Mouse (Mus musculus): ENCODE measurements at regions not wholly inside any gene's neighbourhood (a gene's known extent, or its start where the extent isn't known, plus 50 kb on each side); places are given as distances from the start of the nearest gene placed in this dataset.

DNA sequence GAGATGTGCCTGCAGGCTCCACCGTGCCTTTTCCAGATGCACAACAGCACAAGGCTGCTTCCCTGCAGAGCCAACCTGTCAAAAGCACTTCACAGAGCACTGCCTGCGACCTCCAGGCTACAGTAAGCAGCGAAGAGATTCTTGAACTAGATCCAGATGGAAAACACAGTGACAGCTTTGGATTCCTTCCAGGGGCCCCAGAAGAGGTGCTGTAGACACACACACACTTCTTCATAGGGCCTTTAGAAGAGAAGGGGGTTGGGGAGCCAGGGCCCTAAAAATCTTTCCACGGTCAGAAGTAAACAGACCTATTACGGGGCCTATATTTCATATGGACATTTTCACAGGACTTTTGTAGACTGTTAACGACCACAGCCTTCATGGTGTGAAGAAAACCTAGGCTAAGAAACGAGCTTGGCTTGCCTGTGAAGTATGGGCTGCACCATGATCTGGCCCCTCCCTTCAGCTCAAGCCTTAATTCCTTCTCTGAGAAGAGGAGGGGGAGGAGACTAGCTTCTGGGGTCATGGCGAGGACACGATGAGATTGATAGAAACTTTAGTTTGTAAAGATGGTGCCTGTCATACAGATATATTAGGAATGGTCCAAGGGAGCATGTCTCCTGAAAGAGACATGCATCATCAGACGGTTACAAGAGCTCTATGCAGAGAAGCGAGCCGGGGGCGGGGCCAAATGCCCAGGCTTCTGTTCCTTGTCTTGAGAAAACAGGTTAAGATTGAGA, 131.1 kb upstream of the Gas1 start:
- no peak for ATAC-seq (replicated peaks)
- 51% methylated on average over 13 of the region's 13 CpGs for WGBS

DNA sequence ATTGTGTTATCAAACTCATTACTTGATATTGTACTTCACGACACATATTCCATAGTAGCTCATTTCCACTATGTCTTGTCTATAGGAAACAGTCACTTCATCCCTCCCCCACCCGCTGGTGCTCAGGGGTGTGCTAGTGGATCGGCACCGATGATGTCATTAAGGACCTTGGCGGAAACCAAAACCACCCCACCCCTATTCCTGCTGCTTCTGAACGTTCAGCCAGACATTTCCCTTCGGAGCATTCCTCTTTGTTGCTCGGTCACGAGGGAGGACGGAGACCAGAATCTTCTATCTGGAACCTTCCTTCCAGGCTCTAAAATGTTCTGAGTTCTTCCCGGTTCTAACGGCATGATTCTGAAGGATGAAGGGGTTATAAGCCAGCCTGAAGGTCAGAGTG, 132.3 kb upstream of the Gas1 start:
- Histone ChIP-seq H3K4me3 (no peak overlapping the region), H3K27ac (replicated peaks) (no peak overlapping the region), H3K4me2 (replicated peaks) (no peak overlapping the region), H3K9ac (replicated peaks) (no peak overlapping the region), H3K27me3 (no peaks in the 10 kb centered on the region), H3K4me1 (peaks cover 4% of the 10 kb centered on the region; the same call in 1 of the 2 replicates), H3K36me3 (no peaks in the 10 kb centered on the region), H3K9me3 (no peaks in the 10 kb centered on the region)
- 91% methylated on average over 12 of the region's 12 CpGs for WGBS
- no peak for ATAC-seq (replicated peaks)

More for the DNA sequence above, 131.1 kb upstream of the Gas1 start:
- Histone ChIP-seq H3K9ac (replicated peaks) (no peak overlapping the region), H3K36me3 (no peaks in the 10 kb centered on the region), H3K4me1 (peaks cover 4% of the 10 kb centered on the region; the same call in 1 of the 2 replicates), H3K27ac (replicated peaks) (no peak overlapping the region), H3K27me3 (no peaks in the 10 kb centered on the region), H3K4me2 (replicated peaks) (no peak overlapping the region), H3K9me3 (no peaks in the 10 kb centered on the region), H3K4me3 (no peak overlapping the region)

DNA sequence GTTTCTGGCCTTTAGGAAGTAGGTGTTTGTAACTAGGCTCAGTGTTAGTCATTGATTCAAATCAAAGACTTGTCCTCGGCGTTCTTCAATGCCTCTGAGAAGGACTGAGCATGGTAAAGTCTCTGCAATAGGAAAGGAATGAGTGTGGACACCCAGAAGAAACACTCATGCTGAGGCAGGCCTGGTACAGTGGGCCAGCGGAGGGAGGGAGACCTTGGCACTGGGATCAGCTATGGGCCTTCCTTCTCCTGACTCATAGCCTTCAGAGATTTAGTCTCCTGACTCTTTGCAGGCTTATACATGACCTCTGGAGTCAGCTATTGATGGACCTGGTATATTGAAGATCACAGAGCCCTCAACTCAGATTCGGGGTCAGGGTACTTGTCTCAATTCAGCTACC, 132.8 kb upstream of the Gas1 start:
- peaks cover 4% of the 10 kb centered on the region; the same call in 1 of the 2 replicates for H3K4me1 ChIP-seq
- ATAC-seq (replicated peaks), result no peak
- H3K9ac ChIP-seq (replicated peaks), result no peak overlapping the region
- 96% methylated on average over 4 of the region's 4 CpGs for WGBS
- H3K4me3 ChIP-seq, result no peak overlapping the region
- H3K27me3 ChIP-seq, result no peaks in the 10 kb centered on the region
- no peak overlapping the region for H3K4me2 ChIP-seq (replicated peaks)
- no peaks in the 10 kb centered on the region for H3K36me3 ChIP-seq
- H3K9me3 ChIP-seq, result no peaks in the 10 kb centered on the region
- no peak overlapping the region for H3K27ac ChIP-seq (replicated peaks)

DNA sequence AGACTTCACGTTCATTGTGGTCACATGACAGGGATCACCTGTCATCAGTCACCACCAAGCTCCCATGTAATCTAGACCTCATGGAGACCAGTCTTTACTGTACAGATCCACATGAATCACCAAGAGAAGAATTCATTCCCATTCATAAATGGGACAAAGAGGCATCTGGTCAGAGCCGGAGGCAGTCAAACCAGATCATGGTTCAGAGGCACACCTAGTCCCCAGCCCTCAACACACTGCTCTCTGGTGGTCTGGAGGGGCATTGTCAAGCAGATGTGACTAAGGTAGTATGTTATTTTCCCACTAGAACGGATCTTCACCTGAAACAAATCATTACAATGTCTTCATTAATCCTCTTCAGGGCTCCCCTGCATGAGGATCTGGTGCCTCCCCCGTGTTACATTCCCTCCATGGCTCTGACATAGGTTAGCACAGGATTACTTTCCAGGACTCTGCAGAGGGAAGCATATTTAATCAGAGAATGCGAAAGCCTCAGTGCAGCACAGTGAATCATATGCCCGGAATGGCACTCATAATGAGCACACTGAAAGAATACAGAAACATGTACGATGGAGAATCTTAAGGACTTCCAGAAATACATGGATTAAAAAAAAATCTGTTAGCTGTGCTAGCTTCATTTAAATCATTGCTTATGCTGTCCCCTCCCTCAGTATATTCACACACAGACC, 135.4 kb upstream of the Gas1 start:
- Histone ChIP-seq H3K4me1 (peaks cover 4% of the 10 kb centered on the region; the same call in 1 of the 2 replicates), H3K27me3 (no peaks in the 10 kb centered on the region), H3K9me3 (no peaks in the 10 kb centered on the region), H3K36me3 (no peaks in the 10 kb centered on the region), H3K4me2 (replicated peaks) (no peak overlapping the region), H3K9ac (replicated peaks) (no peak overlapping the region), H3K4me3 (no peak overlapping the region), H3K27ac (replicated peaks) (no peak overlapping the region)
- no peak for ATAC-seq (replicated peaks)
- 75% methylated on average over 7 of the region's 7 CpGs for whole genome bisulfite sequencing

DNA sequence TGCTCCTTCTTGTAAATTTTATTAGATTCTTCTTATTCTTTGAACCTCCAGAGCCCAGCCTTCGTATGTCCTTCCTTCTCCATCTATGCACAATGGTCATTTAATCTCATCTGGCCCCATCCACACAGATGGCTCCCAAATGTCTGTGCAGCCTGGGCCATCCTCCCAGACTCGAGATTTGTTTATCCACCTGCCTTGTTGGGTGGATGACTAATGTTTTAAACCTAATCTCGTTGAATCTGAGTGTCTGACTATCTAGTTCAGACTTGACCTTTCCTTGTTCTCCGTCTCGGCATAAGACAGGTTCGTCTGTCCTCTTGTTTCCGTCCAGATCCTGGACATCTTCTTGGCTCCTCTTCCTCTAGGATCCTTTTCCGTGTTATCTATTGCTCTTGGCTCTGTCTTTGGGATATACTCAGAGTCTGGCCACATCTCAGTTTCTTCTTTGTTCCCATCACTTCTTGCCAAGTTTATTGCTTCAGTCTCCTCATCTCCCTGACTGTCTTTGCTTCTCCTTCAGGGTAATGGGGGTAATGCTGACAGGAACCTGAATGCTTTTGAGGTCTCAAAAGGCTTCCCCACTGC, 141.4 kb upstream of the Gas1 start:
- Histone ChIP-seq H3K9ac (replicated peaks) (no peak overlapping the region), H3K4me1 (no peaks in the 10 kb centered on the region), H3K9me3 (no peaks in the 10 kb centered on the region), H3K27ac (replicated peaks) (no peak overlapping the region), H3K27me3 (no peaks in the 10 kb centered on the region), H3K36me3 (no peaks in the 10 kb centered on the region), H3K4me3 (no peak overlapping the region), H3K4me2 (replicated peaks) (no peak overlapping the region)
- no peak for ATAC-seq (replicated peaks)
- WGBS, result 89% methylated on average over 8 of the region's 8 CpGs

DNA sequence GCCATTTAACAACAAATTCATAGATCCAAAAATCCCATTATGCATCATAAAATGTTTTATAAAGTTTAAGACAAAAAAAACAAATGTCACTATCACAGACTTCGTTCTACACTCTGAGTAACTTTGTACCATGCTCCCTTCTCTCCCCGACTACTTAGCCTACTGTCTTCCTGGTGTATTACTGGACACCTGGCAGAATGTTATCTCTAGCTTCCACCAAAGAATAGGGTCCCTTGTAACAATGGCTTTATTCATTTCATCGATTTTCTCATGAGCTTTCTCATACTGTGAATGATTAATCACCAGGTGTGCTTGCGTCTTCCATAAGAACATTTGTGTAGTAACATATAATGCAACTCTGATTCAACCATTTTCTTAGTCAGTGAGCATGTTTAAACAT, 142.1 kb upstream of the Gas1 start:
- no peak overlapping the region for H3K9ac ChIP-seq (replicated peaks)
- no peaks in the 10 kb centered on the region for H3K9me3 ChIP-seq
- H3K27me3 ChIP-seq, result no peaks in the 10 kb centered on the region
- no peak for ATAC-seq (replicated peaks)
- no peak overlapping the region for H3K27ac ChIP-seq (replicated peaks)
- H3K4me3 ChIP-seq, result no peak overlapping the region
- H3K36me3 ChIP-seq, result no peaks in the 10 kb centered on the region
- H3K4me1 ChIP-seq, result no peaks in the 10 kb centered on the region
- 82% methylated on average over 4 of the region's 4 CpGs for WGBS
- H3K4me2 ChIP-seq (replicated peaks), result no peak overlapping the region

DNA sequence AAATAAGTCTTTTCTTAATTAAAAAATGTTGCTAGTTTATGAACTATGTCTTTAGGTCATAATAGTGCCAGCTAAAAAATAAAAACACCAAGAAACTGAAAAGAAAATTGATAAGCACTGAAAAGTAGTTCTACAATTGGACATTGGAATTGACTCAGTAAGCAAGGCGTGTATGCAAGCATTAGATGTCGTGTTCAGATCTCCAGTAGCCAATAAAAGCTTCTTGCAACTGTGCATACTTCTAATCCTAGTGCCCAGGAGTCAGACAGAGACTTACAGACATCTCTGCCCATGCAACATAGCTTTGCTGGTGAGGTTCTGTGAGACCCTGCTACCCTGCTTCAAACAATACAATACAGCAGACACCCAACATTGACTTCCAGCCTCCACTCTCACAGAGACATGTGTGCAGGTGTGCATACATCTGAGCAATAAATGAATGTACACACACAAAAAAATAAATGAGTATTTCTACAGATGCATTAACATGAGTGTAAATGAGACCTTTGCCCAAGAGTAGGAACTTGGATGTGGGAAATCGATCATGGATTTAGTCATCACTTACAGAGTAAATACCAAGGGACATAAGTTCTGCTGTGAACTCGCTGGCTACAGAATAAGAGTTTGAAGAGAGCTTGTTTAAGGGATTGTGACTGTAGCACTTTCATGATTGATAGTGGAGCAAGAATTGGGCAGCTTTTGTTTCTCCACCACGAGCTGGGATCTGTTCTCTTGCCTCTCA, 142.9 kb upstream of the Gas1 start:
- no peak overlapping the region for H3K4me2 ChIP-seq (replicated peaks)
- no peak for ATAC-seq (replicated peaks)
- no peaks in the 10 kb centered on the region for H3K27me3 ChIP-seq
- H3K27ac ChIP-seq (replicated peaks), result no peak overlapping the region
- WGBS, result 73% methylated on average over 5 of the region's 5 CpGs
- no peak overlapping the region for H3K4me3 ChIP-seq
- H3K36me3 ChIP-seq, result no peaks in the 10 kb centered on the region
- H3K9ac ChIP-seq (replicated peaks), result no peak overlapping the region
- no peaks in the 10 kb centered on the region for H3K4me1 ChIP-seq
- H3K9me3 ChIP-seq, result no peaks in the 10 kb centered on the region

DNA sequence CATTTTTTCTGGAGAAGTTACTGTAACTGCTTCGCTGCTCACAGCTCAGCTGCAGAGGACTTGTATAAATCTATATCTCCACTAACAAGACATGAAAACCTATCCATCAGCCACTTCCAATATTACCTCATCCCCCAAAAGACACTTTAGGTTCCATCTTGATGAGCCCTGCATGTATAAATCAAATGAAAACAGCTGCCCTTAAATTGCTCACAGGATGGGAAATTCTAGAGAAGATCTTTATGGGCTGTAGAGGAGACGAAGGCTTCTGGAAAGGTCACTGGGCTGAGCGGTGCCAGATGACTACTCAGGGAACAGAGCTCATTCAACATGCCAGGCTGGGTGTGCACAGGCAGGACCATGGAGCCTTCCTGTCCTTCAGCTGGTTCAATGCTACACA, 145.4 kb upstream of the Gas1 start:
- Histone ChIP-seq H3K4me2 (replicated peaks) (no peak overlapping the region), H3K9me3 (no peaks in the 10 kb centered on the region), H3K36me3 (no peaks in the 10 kb centered on the region), H3K4me1 (no peaks in the 10 kb centered on the region), H3K9ac (replicated peaks) (no peak overlapping the region), H3K27ac (replicated peaks) (no peak overlapping the region), H3K4me3 (no peak overlapping the region), H3K27me3 (no peaks in the 10 kb centered on the region)
- 90% methylated on average over 3 of the region's 3 CpGs for WGBS
- no peak for ATAC-seq (replicated peaks)

DNA sequence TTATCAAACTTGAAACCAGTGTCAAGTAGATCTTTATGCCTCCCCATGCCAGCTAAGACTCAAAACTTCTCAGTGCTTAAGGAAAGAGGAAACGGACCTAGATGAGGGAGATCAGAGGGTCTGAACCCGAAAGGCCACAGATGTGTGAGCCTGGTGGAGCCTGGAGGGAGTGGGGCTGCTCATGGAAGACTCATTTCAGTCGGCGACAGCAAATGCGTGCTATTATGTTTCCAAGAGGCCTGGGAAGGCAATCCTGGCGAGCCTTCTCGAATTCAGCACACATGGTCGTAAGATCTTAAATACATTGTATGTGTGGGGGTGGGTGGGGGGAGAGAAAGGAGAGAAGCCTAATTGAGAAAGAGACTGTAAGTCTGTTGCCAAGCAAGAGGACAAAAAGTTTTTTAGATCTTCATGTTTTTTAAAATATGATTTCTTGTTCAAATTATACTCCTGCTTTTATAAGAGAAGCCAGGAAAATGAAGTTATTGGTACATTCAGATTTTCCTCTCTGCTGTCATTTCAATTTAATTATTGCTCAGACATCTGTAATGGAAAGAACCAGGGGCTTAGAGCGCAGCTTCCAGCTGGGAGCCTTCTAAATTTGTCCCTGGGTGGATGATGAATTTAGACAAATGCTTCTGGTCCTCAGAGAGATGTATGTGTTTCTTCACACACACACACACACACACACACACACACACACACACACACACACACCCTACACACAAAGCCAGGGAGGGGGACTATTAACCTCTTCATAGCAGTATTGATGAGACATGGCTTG, 153.5 kb upstream of the Gas1 start:
- Histone ChIP-seq H3K36me3 (no peaks in the 10 kb centered on the region), H3K9ac (replicated peaks) (no peak overlapping the region), H3K4me3 (no peak overlapping the region)

DNA sequence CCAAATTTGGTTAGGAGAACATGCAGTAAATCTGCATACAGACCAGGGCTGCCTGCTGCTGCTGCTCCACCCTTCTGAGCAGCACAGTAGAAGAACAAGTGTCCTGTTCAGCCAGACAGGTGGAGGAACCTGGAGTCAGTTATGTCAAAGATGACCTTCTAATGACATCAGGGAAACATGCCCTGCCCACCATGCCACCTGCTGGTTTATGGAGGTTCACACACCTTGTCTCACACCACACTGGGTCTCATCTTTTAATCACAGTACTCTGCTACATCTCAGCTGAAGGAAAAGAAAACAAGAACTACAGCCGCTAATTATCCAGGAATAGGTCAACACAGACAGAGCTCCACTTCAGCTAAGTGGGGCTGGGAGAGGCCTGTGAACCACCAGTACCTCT, 159.0 kb upstream of the Gas1 start:
- Histone ChIP-seq H3K27me3 (no peaks in the 10 kb centered on the region), H3K36me3 (no peaks in the 10 kb centered on the region)
- 83% methylated on average over 1 of the region's 1 CpGs for WGBS

More for the DNA sequence above, 153.5 kb upstream of the Gas1 start:
- no peaks in the 10 kb centered on the region for H3K9me3 ChIP-seq
- H3K27me3 ChIP-seq, result no peaks in the 10 kb centered on the region
- no peak for ATAC-seq (replicated peaks)
- no peak overlapping the region for H3K27ac ChIP-seq (replicated peaks)
- H3K4me1 ChIP-seq, result no peaks in the 10 kb centered on the region
- no peak overlapping the region for H3K4me2 ChIP-seq (replicated peaks)
- 80% methylated on average over 9 of the region's 9 CpGs for WGBS

DNA sequence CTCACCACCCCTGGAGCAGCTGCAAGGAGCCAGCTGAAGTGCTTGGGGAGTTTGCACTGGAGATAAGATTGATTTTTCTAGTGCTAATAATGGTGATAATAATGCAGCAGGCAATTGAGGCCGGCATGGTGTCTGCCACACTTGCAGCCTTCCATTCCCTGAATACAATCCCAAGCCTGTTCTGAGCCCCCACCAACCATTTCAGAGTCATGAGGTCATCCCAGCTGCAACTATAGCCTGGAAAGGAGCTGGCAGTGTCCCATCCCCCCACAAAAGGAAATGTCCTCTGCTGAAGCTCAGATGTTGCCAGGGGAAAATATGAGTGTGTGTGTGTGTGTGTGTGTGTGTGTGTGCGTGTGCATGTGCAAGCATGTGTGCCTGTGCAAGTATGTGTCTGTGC, 160.2 kb upstream of the Gas1 start:
- Histone ChIP-seq H3K4me1 (no peaks in the 10 kb centered on the region), H3K36me3 (no peaks in the 10 kb centered on the region), H3K9me3 (no peaks in the 10 kb centered on the region), H3K9ac (replicated peaks) (no peak overlapping the region), H3K27me3 (no peaks in the 10 kb centered on the region), H3K4me2 (replicated peaks) (no peak overlapping the region), H3K4me3 (no peak overlapping the region), H3K27ac (replicated peaks) (no peak overlapping the region)
- no peak for ATAC-seq (replicated peaks)
- 58% methylated on average over 2 of the region's 2 CpGs for WGBS

More for the DNA sequence above, 159.0 kb upstream of the Gas1 start:
- Histone ChIP-seq H3K27ac (replicated peaks) (no peak overlapping the region), H3K4me1 (no peaks in the 10 kb centered on the region), H3K4me2 (replicated peaks) (no peak overlapping the region), H3K4me3 (no peak overlapping the region), H3K9ac (replicated peaks) (no peak overlapping the region), H3K9me3 (no peaks in the 10 kb centered on the region)
- ATAC-seq (replicated peaks), result no peak

Measured in forebrain, embryonic 15.5 days (tissue).